Mouse (Mus musculus) B cell, adult 2 months (primary cell): ENCODE data around the gene Ap3b2.
"Not testable (repeated sequence)": the region's sequence is repeated elsewhere in the genome, so short reads cannot be mapped to it uniquely, and the experiment has no call there.

ENCODE experiments used
- DNase-seq, 2 experiments: peaks; one replicate each; pipeline ENCODE4 v3.0.0; 2022

Gene Ap3b2

GRCm38 (mm10) chr7:81493331-81494021, at the start of gene Ap3b2:
Gene Ap3b2 (minus strand): TSS chr7:81493925.
- DNase-seq, result peak; percentile 58 to 60

- DNase-seq, result no peak
Measured at GRCm38 (mm10) chr7:81542934-81543333, 49.2 kb upstream of the Ap3b2 start.

DNA sequence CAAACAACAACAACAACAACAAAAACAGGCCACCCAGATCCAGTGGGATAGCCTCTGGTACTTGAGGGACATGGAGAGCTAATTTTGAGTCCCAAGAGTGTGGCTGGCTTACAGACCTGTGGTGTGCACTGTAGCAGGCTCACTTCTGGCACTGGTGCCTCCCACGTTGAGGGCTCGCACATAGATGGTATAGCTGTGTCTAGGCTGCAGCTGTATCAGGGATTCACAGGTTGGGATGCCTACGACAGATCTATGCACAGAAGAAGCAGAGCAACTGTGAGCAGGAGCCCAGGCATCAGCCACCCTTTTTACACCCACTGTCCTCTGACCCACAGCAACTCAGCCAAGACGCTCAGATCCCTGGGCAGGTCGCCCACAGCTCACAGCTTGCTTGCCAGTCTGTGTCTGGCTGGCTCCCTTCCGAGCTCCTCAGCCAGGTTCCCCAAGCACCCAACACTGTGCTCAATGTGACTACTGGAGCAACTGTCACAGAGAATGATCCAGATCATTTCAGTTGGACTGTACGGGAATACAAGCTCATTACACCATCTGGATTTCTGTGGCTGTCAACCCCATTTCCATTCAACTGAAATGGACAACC, 48.3 kb upstream of the Ap3b2 start:
- DNase-seq, result no peak

- no peak for DNase-seq
Measured at GRCm38 (mm10) chr7:81540999-81541398, 47.3 kb upstream of the Ap3b2 start.

DNA sequence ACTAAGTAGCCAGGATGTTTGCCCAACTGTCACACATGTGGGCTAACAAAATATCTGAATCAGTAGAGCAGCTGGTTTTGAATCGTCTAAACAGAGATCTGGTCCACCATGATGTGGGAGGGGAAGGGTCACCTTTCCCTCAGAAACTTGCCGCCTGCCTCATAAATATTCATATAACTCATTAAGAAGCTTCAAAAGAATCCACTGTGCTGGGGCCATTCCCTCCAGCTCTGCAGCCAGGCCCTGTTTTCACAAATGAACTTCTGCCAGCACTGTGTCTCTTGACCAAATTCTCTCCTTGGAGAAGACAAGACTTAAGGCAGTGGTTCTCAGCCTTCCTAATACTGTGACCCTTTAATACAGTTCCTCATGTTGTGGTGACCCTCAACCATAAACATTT, 45.8 kb upstream of the Ap3b2 start:
- DNase-seq, result no peak

- DNase-seq, result peak; percentile 11 to 31
Measured at GRCm38 (mm10) chr7:81538070-81538675, 44.4 kb upstream of the Ap3b2 start.

- no peak for DNase-seq
Measured at GRCm38 (mm10) chr7:81536478-81536877, 42.8 kb upstream of the Ap3b2 start.

DNA sequence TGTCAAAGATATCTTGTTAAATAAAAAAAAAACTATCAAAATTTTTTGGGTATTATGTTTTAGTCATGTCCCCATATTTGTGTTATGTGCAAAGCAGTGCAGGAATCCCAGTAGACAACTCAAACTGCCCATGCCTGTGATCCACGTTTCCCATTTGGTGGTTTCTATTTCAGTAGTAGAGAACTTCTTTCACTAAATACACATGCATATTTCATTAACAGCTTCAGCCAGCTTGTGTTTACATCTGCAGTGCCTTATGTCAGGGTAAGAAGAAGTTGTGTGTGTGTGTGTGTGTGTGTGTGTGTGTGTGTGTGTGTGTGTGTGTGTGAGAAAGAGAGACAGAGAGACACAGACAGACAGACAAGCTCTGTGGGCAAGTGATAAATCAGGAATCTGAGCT, 37.7 kb upstream of the Ap3b2 start:
- DNase-seq, result no peak

- no peak for DNase-seq
Measured at GRCm38 (mm10) chr7:81528918-81529317, 35.2 kb upstream of the Ap3b2 start.

DNA sequence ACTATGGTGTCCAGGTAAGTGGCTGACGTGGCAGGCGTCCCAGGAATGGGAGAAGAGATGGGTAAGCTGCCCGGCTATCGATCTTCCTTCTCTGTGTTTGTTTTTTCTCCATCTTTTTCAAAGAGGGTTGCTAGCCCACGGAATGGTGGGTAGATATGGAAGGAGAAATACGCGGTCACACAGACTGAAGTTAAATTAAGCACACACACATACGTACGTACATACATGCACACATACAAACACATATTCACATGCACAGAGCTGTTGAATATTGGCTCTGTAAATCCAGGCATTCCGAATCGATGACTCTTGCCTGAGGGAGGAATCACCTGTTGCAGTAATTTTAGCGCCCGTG, 29.9 kb upstream of the Ap3b2 start:
- no peak for DNase-seq

- peak; percentile 82 for DNase-seq
Measured at GRCm38 (mm10) chr7:81523008-81523662, 29.4 kb upstream of the Ap3b2 start.

GRCm38 (mm10) chr7:81516154-81517030, 22.7 kb upstream of the Ap3b2 start:
- no peak for DNase-seq

DNA sequence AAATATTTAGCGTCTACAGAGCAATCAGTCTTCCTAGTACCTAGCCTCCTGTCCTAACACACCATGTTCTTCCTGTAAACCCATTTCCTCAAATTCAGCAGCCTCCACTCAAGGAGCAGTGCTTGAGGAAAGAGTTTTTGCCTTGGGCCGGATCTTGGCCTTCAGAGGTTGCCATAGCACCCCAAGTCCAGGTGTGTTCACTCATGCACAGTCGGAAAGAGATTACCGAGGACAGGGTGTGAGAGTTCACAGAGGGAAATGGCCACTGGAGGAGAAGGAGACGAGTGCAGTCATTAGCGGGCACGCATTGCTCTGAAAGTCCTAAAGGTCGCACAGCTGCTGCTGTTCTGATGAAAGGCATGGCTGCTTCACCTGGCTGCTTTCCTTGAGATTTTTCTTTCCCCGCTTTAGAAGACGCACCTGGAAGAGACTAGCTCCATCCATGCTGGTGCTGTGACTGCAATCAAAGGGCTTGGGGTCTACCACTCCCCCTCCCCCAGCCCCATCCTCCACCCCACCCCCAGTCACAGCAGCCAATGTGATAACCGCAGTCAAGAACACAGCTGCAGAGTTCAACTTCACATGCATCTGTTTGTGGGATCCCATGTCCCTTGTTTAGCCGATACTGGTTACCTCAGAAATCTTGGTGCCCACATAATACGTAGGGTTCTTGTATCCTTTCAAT, 21.3 kb upstream of the Ap3b2 start:
- DNase-seq, result no peak

GRCm38 (mm10) chr7:81501050-81501449, 7.3 kb upstream of the Ap3b2 start:
- no peak for DNase-seq

DNA sequence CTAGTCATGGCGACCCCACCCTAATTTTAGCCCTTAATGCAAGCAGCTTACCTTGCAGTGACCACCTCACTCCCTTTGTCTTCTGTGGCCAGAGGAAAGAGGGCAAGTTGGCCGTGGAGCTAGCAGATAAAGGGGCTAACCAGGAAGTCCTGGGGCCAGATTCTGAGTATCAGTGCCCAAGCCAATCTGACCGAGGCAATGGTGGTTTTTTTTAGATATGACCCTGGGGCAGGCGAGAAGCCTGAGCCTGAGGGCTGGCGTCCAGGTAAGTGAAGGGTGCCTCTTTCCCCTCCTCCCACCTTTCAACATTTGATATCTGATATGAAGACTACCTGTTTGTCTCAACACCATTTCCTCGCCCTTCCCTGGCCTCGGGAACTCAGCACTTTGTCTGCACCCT, 4.5 kb upstream of the Ap3b2 start, which contains the start of gene BC048679:
TSS of gene BC048679 (minus strand) at position 101 of the 400 bp plus-strand sequence.
- DNase-seq, result no peak

GRCm38 (mm10) chr7:81497171-81497570, 3.4 kb upstream of the Ap3b2 start:
- no peak for DNase-seq

DNA sequence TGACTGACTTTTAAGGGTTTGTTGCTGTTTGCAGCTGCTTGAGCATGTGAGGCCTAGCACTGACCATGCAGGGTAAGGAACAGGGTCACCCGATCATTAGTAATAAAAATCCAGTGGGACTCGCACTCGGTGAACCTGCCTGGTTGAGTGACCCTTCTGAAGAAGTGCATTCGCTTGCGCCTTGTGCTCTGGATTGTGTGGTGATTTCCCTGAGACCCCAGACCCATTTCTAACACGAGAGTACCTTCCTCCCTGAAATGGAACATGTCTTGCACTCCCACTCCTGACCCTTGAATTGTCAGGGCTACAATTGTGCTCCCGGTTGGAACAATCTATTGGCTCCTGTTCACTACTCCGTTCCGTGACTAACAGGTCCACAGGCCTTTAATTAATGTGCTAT, 1.1 kb downstream of the Ap3b2 start:
- DNase-seq, result no peak

- no peak for DNase-seq
Measured at GRCm38 (mm10) chr7:81489649-81490048, 4.1 kb downstream of the Ap3b2 start.

GRCm38 (mm10) chr7:81480800-81481199, 12.9 kb downstream of the Ap3b2 start:
- no peak for DNase-seq

- no peak for DNase-seq
Measured at GRCm38 (mm10) chr7:81479531-81480090, 14.1 kb downstream of the Ap3b2 start.

DNA sequence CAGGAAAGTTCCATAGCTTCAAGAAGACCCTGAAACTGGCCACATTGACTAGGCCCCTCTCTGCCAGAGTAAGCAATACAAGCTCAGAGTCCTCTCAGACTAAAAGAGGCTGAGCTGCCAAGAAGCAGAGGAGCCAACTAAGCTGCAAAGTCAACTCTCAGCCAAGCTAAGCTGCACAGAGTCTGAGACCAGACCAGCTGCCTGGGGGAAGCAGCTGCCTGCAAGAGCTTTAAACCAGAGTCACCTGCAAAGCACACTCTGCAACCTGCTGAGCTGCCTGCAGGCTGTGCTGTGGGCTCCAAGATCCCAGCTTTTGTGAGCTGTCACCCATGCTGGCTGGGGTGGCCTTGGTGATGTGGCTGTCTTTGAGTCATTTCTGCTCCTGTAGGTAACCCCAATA, 15.5 kb downstream of the Ap3b2 start:
- DNase-seq, result not testable (repeated sequence)

DNA sequence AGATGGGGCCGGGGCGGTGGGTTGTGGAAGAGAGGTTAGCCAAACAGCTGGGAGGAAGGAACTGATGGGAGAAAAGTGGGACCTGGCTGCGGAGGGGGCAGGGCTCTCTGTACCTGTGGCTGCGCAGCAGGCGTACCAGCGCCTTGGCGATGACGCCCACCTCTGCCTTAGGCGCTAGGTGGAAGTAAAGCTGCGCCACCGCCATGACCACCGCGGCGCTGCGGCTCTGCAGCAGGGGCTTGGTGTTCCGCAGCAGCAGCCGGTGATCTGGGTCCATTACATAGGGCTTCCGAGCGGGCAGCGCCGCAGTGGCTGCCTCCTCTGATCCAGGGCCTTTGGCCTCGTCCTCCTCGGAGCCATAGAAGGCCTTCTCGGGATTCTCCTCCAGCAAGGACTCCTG, 16.9 kb downstream of the Ap3b2 start:
- no peak for DNase-seq
